Mouse (Mus musculus) neutrophil, adult 5-6 weeks (primary cell): Measurements from ENCODE around the gene Fat2. TPM values are rescaled to one million over a fixed set of nuclear protein-coding genes. Genes with fewer than 3 reads are reported as not detected.

Source experiments
- ATAC-seq: fragments of 151-379, 151-347 bp; 2 replicates; pipeline ENCODE4 v1.8.0; 2017; ENCODE audit warnings: mild to moderate bottlenecking, moderate TSS enrichment; ENCODE audit not compliant: insufficient number of reproducible peaks, poor library complexity, low FRiP score, severe bottlenecking; ENCODE audit errors: extremely low read depth
- total RNA-seq: library from RNA; stranded (forward); fragments of 200-1000 nt; gene quantifications from 2 replicates; pipeline ENCODE4 v1.2.3, GENCODE M21; 2017

Fat2 gene
- total RNA-seq, 1 experiment from 2014 or later = not detected

- ATAC-seq = no peak
Measured at GRCm38 (mm10) chr11:55265647-55266046, 70.7 kb downstream of the Fat2 start.

GRCm38 (mm10) chr11:55264318-55264717, 72.0 kb downstream of the Fat2 start:
- no peak for ATAC-seq

GRCm38 (mm10) chr11:55262000-55262399, 74.4 kb downstream of the Fat2 start:
- no peak for ATAC-seq

GRCm38 (mm10) chr11:55261105-55261504, 75.3 kb downstream of the Fat2 start:
- ATAC-seq = no peak

GRCm38 (mm10) chr11:55253391-55253790, 83.0 kb downstream of the Fat2 start:
- ATAC-seq = no peak

GRCm38 (mm10) chr11:55250527-55250926, 85.8 kb downstream of the Fat2 start:
- ATAC-seq = no peak

- ATAC-seq = peak; percentile 82
Measured at GRCm38 (mm10) chr11:55240556-55240955, 95.8 kb downstream of the Fat2 start.

GRCm38 (mm10) chr11:55239496-55239895, 96.9 kb downstream of the Fat2 start:
- ATAC-seq = no peak

- ATAC-seq = no peak
Measured at GRCm38 (mm10) chr11:55236815-55237214, 99.5 kb downstream of the Fat2 start.

- no peak for ATAC-seq
Measured at GRCm38 (mm10) chr11:55234791-55235190, 101.6 kb downstream of the Fat2 start.

- ATAC-seq = no peak
Measured at GRCm38 (mm10) chr11:55234288-55234687, 102.1 kb downstream of the Fat2 start.

GRCm38 (mm10) chr11:55231034-55231433, 105.3 kb downstream of the Fat2 start:
- ATAC-seq = no peak

- no peak for ATAC-seq
Measured at GRCm38 (mm10) chr11:55221306-55221705, 115.1 kb downstream of the Fat2 start.

- no peak for ATAC-seq
Measured at GRCm38 (mm10) chr11:55218473-55218872, 117.9 kb downstream of the Fat2 start.

- no peak for ATAC-seq
Measured at GRCm38 (mm10) chr11:55217880-55218279, 118.5 kb downstream of the Fat2 start.

- no peak for ATAC-seq
Measured at GRCm38 (mm10) chr11:55217418-55217817, 118.9 kb downstream of the Fat2 start.

GRCm38 (mm10) chr11:55216830-55217229, 119.5 kb downstream of the Fat2 start:
- no peak for ATAC-seq

GRCm38 (mm10) chr11:55216061-55216460, 120.3 kb downstream of the Fat2 start:
- ATAC-seq = no peak

GRCm38 (mm10) chr11:55214978-55215377, 121.4 kb downstream of the Fat2 start:
- ATAC-seq = no peak

GRCm38 (mm10) chr11:55214161-55214560, 122.2 kb downstream of the Fat2 start:
- ATAC-seq = no peak

- ATAC-seq = no peak
Measured at GRCm38 (mm10) chr11:55213518-55213917, 122.8 kb downstream of the Fat2 start.
